Mouse (Mus musculus): ENCODE results near the gene Zfp511.

Zfp511 gene

DNA sequence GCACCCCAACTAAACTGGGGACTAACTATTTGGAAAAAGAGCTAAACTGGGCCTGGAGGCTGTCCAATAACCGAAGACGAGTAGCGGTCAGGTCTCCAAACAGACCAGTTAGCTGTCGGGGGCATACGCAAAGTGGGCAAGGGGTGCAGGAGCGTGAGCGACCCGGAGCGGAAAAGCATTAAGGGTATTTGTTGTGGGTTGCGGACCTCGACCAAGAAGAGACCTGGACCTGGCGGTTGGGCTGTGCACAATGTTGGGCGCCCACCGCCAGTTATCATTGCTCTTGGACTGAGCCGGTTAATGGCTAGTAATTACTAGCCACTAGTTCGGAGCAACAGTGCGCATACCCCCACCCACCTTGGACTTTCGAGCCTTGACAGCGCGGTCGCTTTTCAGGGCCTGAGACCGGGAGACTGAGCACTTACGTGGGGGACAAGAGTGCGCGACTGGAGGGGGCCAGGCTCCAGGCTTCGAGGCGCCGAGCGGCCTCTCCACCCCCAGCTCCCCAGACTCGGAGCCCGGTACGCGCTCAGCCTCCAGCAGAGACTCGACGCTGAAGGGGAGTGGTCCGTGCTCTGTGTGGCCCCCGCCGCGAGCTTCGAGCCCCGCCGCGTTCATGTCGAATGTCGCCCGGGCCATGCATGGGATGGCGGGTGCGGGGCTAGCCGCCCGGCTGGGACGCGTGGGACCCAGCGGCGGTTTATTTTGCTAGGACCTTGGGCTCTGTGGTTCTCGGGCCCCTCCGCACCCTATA lies 12.3 kb downstream of the Zfp511 start, which contains the start of gene Msx3:
Msx3 (minus strand) TSS at position 729 of the 754 bp plus-strand sequence.
- DNase-seq (ENCODE audit: low spot score in 2 of 2): no peak

DNA sequence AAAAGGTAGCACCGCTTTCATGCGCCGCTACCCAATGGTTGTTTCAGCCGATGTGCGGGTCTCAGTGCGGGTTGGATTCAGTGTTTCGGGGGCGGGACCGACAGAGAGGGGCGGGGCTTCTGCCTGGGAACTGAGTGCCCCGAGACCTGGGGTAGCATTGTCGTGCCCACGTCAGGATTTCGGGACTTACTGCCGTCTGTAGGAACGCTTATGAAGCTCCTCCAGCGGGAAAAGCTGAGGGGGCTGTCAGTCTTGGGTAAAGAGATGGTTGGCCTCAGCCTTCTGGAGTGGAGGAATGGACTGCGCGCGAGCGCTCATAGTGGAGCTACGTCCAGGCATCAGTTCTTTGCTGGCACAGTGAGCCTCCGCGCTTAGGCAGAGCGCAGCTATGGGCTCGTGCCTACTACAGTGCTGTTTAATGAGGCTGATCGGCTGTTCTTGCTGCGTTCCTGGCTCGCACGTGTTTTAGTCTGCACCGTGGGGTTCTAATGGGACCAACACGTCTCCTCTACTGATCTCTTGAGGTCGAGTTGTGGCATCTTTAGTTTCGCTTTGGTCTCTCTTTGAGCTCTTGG lies 13.0 kb downstream of the Zfp511 start:
- DNase-seq (ENCODE audit: low spot score in 2 of 2): no peak

DNA sequence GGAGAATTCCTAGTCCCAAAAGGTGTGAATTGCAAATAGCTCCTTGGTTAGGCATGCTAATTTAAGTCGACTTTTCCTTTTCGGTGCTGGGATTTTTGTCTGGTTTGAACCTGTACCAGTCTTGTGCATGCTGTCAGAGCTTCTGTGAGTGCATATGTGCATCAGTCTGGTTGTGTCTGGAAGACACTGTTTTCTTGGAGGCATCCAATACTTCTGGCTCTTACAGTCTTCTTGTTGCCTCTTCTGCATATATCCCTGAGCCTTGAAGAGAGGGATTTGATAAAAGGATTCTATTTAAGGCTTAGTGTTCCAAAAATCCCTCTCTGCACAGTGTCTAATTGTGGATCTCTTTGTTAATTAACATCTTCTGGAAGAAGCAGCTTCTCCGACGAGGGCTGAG lies 17.9 kb downstream of the Zfp511 start:
- DNase-seq (ENCODE audit: low spot score in 2 of 2): no peak

DNA sequence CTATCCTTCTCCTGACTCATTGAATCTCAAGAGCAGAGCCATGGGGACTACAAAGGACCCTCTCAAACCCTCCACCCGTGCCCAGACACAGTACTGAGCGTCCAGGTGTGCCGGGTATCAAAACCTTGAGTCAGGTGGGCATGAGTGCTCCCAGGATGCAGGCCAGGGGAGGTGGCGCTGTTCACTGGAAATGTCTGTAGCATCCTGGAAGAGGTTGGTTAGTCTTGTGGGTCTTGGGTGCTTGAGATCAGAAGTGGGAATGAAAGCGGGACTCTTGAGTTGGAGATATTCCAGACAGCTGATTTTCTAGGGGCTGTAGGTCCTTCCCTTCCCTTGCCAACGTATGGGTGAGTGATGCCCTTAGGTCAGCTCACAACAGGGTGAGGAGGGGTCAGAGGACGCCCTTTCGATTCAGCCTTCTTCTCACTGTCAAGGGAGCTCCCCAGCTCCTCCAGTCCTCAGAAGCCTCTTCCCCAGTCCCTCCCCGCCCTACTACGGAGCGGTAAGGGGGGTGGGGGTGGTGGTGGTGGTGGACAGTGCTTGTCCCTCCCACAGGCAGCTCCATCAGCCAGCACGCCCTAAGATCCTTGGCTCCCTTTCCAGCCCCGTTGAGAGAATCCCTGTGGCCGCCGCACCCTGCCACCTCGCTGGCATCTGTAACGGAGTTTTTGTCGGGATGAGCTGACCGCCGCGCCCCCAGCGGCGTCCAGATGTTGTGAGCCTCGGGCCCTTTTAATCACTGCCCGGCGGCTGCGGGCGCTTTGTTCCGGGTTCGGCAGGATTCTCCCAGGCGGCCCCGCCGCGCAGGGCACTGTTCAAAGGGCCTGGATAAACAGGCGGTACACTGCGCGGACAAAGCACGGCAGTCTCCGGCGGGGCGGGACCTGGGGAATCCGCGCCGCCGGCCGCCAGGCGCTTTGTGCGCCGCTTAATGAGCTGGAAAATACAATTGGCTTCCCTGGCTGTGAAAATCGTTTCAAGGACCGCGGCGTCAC lies 21.5 kb downstream of the Zfp511 start:
- DNase-seq (ENCODE audit: low spot score in 2 of 2): no peak

DNA sequence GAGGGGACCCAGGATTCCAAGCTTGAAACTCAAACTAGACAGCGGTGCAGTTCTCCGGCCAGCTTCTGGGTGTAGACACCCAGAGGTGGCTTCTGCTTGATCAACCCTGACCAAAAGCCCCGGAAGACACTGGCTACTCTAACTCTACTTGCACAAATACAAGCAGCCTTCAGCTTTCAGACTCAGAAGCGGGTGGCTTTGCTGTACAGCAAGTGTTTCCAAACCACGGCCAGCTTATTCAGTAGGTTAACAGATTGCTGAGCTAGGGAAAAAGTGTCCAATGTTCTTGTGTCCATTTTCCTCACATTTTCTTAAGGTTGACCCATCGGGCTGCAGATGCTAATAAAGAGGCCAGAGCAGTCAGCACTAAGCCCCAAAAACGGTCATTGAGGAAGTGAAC lies 22.3 kb downstream of the Zfp511 start:
- DNase-seq (ENCODE audit: low spot score in 2 of 2): no peak

DNA sequence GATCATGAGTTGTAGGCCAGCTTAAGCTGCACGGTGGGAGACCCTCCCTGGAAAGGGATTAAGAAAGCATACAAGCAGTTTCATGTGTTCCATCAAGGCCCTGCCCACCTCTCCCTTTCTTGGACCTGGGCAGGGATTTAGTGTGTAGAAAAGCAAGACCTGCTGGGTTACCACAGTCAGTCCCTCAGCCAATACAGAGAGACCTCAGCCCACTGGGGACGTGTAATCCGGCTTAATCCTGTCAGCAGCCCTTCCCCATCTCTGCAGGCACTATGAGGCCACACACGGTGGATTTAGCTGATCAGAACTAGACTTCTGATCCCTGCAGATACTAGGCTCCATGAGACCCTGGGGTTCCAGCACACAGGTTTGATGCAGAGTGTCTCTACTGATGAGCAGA lies 23.4 kb downstream of the Zfp511 start:
- no peak for DNase-seq (ENCODE audit: low spot score in 2 of 2)

DNA sequence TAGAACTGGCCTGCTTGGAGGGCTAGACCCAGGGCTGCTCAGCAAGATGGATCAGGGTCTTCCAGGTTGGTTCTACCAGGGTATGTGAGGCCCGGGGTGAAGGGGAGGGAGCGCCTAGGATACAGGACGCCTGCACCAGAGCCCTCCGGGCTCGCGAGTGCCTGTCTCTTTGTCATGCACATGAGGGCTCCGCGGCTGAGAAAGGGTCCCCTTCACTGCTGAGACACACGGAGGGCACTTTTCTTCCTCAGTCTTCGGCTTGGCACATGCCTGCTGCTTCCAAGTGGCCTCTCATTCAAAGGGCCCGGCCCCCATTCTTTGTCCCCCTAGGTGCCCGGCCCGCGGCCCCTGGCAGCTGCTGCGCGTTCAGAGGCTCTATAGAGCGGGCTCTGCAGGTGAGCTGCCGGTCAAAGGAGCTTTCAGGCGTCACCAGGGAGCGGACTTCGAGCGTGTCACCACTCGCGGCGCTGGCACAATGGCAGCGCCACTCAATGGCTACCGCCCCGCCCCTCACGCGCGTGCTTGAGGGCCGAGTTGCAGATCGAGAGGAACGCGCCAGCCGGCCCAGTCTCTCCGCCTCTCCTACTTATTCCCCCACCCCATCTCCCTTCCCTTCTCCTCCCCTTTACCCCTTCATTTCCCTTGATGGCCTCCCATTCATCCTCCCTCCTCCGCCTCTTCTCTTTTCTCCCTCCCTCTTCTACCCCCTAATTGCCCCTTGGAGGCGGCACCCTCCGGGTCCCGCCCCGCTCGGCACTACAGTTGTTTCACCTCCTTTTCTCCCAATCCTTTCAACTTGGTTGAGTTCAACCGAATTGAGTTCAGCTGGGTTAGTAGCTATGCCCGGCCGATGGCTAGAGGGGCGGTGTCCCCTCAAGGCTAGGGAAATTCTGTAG lies 25.0 kb downstream of the Zfp511 start:
- no peak for DNase-seq (ENCODE audit: low spot score in 2 of 2)

DNA sequence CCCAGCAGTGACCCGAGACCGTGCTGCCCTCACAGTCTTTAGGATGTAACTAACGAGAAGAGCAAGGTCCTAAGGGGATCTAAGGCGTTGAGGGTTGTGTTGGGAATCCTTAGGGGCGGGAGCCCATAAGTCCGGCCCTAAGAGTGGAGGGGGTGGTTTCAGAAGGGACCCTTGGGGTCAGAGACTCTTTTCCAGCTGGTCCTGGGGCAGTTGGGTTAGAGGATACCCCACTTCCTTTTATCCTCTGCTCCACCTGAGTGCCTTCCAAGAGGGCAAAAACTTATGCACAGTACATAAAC lies 25.6 kb downstream of the Zfp511 start:
- DNase-seq (ENCODE audit: low spot score in 2 of 2): no peak

DNA sequence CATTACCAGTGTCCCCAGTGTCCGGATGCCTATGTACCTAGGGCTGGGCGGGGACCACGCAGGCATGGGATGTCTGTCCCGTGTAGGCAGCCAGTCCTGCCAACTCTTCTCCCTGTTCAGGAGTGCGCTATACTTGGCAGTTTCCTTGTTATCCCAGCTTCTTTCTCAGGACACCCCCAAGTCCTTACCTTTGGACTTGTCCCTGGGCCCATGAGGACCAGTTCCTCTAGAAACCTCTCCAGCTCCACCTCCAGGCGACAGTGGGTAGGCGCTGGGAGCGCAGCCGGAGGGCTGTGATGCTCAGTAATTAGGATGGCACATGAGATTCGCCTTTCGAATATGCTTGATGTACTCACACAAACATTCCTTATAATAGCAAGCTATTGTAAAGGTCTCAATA lies 26.1 kb downstream of the Zfp511 start:
- DNase-seq (ENCODE audit: low spot score in 2 of 2): peak in 1 of 2 experiments; percentile 32

DNA sequence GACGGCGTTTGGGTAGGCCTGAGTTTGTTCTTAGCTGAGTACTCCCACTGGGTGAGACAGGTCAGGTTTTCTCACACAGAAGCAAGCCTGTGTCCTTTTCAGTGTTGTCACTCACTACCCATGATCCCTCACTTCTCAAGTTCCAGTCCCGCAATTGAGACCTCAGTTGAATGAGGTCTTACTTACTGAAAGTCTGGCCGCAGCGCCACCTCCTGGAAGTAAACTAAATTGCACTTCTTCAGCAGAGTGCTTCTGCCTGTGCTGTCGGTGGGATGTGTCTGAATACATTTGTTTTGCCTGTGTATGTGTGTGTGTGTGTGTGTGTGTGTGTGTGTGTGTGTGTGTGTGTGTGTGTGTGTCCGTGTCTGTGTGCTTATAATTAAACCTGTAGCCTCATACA lies 26.9 kb downstream of the Zfp511 start:
- peak; percentile 74 to 86 for DNase-seq (ENCODE audit: low spot score in 2 of 2)

DNA sequence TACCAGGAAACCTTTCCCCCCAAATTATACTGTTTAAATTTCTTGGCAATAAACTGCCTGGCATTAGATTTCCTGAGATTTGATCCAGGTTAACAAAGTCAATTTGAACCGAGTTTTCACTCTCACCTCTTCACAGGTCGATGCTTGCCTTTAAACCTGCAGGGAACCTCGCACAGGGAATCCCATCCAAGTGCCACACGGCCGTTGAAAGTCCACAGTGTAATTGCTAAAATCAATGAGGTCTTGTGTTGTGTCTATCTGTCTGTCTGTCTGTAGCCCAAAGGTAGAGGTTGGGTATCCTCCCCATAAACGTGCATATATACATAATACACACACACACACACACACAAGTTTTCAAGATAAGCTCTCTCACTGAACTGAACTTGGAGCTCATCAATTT lies 31.2 kb downstream of the Zfp511 start:
- DNase-seq (ENCODE audit: low spot score in 2 of 2): no peak

DNA sequence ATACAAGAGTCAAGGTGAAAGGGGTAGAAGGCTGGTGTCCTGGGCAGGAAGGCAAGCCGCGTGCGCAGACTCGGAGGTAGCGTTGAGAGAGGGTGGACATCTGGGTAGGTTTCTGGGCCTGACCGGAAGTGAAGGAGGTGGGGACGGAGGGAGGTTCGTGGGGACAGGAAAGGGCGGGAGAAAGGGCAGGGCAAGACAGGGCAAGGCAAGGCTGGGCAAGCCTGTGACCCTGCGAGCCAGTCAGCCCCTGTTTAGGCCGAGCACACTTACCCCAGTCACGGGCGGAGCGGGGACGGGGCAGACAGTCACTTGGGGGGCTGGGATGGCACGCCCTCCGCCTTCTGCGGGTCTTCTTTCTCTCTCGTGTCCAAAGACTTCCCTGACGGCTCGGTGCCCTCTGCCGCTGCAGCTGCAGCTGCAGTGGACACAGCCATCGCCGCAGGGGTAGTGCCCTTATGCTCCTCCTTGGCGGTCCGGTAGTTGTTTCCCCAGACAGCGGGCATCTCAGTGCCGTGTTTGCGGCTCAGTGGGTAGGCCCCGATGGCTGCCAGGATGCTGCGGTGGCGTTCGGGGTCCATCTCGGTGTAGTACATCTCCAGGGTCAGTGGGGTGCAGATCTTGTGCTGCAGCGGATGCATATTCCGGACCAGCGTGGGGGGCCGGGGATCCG lies 34.0 kb downstream of the Zfp511 start:
- DNase-seq (ENCODE audit: low spot score in 2 of 2): no peak

DNA sequence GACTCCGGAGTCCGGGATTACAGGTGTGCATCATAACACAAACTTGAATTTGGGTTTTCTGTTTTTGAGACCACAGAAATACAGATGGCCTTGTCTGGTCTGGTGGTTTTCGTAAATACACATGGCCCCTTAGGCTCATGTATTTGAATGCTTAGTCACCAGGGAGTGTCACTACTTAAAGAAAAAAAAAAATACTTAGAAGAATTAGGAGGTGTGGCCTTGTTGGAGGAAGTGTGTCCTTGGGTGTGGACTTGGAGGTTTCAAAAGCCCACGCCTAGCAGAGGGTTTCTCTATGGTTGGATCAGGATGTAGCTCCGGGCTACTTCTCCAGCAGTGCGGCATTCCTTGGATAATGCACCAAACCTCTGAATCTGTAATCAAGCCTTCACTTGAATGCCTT lies 41.5 kb downstream of the Zfp511 start:
- DNase-seq (ENCODE audit: low spot score in 2 of 2): no peak

DNA sequence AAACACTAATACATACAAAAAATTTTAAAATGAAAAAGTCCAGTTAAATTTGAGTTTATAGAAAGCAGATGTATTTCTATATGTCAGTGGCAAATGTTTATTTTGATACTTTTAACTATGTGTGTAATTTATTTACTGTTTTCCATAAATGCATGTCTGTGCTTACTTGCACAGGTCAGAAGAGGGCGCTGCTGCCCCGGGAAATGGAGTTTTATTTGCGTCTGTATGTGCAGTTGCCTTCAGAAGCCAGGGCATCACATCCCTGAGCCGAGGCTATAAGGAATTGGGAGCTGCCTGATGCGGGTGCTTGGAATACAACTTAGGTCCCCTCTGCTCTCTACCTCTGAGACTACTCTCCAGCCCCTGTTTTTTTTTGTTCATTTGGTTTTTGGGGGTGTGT lies 42.5 kb downstream of the Zfp511 start:
- DNase-seq (ENCODE audit: low spot score in 2 of 2): peak; percentile 74

DNA sequence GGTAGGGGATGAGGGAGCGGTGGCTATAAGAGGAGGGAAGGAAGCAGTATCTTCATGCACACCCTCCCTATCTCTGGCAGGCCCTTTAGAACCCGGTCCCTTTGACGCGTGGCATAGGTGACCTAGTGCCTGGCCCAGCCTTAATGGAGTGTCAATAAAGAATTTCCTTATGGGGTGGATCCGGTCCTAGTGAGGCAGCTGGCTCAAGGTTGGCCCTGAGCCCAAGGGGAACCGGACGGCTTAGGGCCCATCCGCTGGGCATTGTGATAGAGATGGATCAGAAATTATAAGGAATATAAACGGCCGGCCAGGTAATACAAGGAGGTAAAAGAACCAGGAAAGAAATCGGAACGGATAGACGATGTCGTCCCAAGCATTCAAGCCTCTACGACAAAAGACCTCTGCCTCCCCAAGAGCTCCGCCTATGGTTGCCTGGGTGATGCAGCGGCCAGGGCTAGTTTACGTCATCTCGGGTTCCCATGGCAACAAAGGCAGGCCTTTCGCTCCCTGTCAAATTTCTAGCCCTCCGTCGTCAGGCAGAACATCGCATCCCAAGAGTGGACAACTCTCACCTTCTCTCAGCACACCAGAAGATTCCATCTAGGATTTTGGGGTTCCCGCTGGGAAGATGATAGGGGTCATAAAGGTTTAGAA lies 44.4 kb downstream of the Zfp511 start:
- DNase-seq (ENCODE audit: low spot score in 2 of 2): peak; percentile 88 to 95

DNA sequence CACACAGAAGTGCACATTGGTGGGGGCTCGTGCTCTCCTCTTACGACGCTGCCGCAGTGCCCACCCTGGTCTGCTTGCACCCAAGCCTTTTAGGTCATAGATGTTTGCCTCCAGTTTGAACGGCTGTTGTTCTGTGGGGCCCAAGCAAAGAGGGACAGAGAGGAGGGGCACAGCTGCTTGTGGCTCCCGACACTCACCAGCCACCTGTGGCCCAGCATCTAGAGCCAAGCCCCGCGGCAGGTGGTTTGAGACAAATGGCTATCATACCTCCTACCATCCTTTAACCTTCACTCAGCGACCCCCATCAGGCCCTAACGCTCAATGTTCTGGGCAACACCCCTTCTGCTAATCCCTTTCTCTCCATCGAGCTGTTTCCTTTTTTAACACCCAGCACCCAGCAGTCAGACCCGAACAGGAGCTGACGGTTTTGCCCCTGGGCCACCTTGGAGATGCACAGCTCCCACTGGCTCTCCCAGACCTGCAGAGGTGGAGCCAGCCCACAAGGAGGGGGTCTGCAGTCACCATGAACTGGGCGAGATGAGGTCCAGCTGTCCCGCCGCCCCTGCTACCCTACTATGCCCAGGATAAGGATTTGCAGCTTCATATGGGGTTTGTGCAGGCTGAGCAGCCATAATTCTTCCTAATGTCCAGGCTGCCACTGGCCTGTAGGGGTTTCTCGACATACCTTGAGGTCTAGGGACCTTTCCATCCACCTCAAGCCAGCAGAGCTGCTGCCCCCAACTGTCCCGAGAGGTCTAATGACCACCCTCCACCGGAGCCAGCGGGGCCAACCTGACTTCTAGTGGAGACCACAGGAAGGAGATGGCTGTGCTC lies 45.4 kb downstream of the Zfp511 start:
- peak; percentile 56 to 63 for DNase-seq (ENCODE audit: low spot score in 2 of 2)

DNA sequence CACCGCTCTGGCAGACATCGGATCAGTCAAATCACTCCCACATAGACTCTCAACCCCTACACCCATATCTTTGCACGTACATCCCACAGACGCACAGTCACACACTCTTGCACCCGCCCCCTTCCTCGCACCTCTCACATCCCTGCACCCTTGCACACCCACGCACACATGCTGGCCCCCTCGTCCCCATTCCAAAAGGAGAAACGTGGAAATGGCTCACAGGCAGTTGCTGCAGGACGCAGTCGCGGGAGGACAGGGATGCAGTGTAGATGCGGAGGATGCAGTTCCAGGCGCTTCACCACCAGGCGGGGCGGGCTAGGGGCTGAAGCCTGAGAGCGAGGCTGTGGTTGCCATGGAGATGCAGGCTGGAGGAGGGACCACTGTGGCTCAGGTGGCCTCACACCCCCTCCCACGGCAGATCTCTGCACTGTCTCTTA lies 46.1 kb downstream of the Zfp511 start, which contains the start of gene Caly:
Caly (minus strand) TSS at position 307 of the 437 bp plus-strand sequence.
- peak; percentile 93 to 95 for DNase-seq (ENCODE audit: low spot score in 2 of 2)
